Mouse (Mus musculus) thymus, adult 18-20 months (tissue): ENCODE results near the gene Smc3.
"Not testable (repeated sequence)": the region's sequence is repeated elsewhere in the genome, so short reads cannot be mapped to it uniquely, and the experiment has no call there.

Experiments
- DNase-seq, 2 experiments: peaks; one replicate each; pipeline ENCODE4 v3.0.0; 2022; ENCODE audit warnings: mixed read lengths in 2 of 2

Smc3 gene

DNA sequence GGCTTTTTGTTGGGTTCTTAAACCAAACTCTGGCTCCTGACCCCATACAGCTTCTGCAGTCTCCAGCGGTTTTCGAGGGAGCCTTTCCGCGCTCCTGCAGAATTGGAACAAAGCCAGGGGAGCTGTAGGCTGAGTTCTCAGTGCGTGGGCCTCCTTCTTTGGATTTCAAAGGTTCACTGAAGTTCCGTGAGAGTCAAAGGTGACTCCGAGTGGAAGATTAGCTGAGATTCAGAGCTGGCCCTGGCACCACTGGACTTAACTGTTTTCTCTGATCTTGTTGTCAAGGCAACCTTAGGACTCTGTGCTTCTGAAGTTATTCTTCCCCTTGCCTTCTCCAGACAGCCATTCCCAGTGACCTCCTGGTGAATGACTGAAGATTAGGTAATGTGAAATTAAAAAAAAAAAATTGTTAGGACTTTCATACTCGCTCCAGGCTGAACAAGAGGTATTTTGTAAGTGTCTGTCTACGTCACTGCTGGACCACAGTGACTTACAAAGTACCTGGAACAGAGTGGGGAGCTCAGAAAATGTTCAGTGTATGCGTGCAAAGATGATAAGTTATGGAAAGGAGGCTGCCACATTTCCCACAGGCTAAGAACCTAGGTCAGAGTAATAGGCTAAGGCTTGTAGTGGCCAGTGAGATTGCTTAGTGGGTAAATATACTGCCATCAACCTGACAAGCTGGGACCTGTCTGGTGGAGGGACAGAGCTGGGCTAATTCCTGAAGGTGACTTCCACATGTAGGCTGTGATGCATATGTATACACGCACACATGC is 23.0 kb upstream of the Smc3 start:
- DNase-seq: peak in 1 of 2 experiments; percentile 2

DNA sequence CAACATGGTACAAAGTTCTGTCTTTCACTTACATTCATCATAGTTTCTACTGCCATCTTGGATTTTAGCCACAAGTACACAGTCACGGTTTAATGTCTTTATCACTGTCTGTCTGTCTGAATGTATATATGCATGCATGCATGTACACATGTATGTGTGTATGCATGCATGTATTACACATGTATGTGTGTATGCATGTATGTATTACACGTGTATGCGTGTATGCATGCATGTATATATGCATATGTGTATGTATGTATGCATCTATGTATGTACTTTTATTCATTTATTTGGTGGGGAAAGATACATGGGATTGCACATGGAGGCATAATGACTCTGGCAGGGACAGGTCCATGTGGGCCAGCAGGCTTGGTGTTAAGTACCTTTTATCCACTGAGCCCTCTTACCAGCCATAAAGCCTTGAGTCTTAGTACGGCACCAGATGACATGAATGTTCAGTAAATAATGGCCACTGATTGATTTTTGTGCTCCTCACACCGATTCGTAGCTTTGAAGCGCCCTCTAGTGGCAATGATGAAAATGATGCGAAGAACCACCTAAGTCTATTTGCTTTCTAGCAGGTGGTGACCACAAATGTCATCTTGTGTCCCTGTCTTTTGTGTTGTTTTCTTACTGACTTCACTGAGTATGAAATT is 21.5 kb upstream of the Smc3 start:
- DNase-seq: peak in 1 of 2 experiments; percentile 41

DNA sequence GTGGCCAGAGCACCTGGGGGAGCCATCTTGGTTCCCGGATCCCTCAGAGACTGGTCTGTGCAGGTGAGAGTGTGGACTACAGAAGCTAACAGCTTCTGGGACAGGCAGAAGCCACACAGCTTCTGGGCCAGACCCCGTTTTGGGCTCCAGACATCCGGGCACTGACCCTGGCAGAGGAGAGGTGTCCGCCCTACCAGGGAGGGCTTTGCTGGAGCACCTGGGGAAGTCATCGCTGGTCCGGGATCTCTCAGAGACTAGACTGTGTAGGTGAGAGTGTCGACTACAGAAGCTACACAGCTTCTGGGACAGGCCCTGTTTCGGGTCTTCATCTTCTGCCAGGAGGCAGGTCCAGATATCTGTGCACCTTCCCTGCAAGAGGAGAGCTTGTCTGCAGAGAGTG is 19.9 kb upstream of the Smc3 start:
- DNase-seq: peak in 1 of 2 experiments; percentile 3

GRCm38 (mm10) chr19:53587686-53588085 is 12.5 kb upstream of the Smc3 start:
- not testable (repeated sequence) for DNase-seq

GRCm38 (mm10) chr19:53588968-53589367 is 11.2 kb upstream of the Smc3 start, which contains the start of gene Nutf2-ps1:
Nutf2-ps1 (minus strand) TSS chr19:53589068.
- not testable (repeated sequence) for DNase-seq

- no peak for DNase-seq
Observed at GRCm38 (mm10) chr19:53596723-53597474, 3.3 kb upstream of the Smc3 start.

DNA sequence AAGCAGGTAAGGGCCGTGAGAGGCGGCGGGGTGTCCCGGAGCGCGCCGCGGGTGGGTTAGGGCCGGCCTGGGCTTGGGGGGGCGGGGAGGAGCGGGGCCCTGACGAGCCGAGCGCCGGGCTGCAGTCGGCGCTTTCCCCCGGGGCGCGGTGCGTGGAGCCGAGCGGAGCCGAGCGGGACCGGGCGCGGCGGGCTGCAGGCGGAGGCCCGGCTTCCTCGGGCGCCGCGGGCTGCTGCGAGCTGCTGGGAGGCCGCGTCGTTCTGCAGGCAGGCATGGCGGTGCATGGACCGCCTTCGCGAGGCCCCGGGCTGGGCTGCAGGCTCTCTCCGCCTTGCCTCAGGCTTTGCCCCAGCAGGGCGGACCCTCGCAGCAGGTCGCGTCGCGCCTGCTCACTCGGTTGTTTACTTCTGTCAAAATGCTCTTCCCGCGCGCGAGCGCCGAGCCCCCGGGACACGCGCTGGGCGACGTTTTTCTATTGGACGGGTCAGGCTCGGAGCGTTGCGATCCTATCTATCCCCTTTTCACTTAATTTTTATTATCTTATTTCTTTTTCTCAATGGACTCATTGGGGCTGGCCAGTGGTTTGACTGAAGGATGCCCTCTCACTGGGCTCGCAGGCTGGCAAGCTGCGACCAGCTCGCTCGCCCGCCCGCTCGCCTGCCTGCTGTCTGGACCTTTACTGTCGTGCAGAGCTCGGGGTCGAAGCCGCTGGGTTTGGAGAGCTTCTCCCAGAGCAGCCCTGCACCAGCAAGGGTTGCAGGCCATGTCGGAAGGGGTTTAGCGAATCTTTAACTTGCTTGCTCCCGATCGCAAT is 558 bp downstream of the Smc3 start:
- DNase-seq: peak; percentile 58 to 68

DNA sequence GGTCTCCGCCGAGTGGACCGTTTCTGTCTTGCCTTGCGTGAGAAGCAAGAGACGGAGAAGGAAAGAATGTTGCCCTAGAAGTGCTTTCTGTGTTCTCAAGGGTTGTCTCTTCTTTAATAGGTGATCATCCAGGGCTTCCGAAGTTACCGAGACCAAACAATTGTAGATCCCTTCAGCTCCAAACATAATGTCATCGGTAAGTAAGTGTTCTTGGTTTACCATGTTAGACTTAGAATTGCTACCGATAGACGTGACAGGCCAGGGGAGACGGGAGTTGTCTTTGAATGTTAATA is 1.1 kb downstream of the Smc3 start:
- no peak for DNase-seq

GRCm38 (mm10) chr19:53608921-53609320 is 8.7 kb downstream of the Smc3 start:
- DNase-seq: no peak

DNA sequence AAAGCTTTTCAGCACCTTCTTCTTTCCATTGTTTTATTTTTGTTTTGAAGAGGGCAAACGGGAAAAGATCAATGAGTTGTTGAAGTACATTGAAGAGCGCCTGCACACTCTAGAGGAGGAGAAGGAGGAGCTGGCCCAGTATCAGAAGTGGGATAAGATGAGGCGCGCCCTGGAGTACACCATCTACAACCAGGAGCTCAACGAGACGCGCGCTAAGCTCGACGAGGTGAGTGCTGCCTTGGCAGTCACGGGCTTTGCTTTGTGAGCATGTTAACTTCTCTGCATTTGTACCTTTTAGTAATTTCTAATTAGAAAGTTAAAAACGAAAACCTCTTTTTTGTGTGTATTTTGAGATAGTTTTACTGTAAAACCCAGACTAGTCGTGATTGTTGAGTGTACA is 21.5 kb downstream of the Smc3 start:
- DNase-seq: no peak

DNA sequence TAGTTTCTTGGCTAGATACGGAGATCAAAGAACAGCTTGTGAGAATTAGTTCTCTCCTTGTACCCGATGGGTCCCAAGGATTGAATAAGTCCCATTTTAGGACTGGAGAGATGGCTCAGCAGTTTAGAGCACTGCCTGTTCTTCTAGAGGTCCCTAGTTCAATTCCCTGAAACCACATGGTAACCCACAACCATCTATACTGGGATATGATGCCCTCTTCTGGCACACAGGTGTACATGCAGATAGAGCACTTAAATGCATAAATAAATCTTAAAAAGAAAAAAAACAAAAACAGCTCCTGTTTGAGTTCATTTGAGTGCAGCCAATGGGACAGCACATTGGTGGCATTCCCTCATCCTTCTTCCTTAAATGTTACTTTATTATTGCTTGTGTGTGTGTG is 37.8 kb downstream of the Smc3 start:
- DNase-seq: no peak

DNA sequence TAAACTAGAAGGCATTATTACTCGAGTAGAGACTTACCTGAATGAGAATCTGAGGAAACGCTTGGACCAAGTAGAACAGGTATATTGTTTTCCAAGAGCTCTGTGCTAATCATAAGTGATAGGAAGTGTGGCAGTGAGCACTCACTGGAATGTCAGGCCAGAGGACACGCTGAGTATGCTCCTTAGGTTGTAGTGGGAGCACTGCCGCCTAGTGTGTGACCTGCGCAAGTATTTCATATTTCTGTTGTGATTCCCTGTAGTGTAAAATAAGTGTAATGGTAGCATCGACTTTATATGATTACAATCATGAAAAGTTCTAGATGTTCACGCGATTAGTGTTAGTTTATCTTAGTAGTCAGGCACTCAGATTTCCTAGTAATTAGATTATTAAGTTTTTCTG is 38.5 kb downstream of the Smc3 start:
- no peak for DNase-seq

- no peak for DNase-seq
Observed at GRCm38 (mm10) chr19:53644020-53644595, 43.9 kb downstream of the Smc3 start.

DNA sequence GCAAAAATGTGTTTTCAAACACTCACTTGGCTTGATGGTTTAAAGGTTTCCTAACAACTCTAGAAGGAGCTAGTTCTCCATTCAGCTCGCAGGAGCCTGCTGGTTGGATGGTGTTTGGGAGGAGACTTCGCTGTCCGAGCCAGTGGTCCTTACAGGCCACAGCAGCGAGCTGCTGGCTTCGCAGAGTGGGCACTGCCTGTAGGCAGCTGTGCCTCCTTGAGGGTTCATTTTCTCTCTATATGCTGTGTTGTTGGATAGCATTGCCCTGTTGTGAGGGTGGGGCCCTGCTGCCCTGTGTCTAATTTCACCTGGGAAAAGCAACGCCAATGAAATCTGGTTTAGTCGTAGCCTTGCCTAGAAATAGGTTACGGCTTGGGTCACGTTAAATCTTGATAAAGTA is 47.1 kb downstream of the Smc3 start:
- no peak for DNase-seq

DNA sequence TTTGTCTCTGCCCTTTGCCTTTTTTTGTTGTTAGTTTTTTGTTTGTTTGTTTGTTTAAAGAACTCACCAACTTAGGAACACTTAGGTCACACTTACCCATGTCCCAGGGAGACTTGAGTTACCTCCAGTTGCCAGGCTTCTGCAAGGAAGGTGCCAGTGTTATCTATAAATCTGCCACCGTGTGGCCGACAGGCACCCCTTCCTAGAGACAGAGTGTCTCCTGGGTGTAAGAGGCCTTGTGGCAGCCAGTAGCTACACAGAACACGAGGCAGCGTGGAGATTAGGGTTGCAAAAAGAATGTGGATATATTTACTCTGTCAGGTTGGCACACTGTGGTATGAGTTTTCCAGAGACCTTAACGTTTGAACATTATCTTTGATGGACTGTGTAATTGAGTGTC is 47.9 kb downstream of the Smc3 start:
- DNase-seq: no peak

- peak in 1 of 2 experiments; percentile 24 for DNase-seq
Observed at GRCm38 (mm10) chr19:53648802-53649236, 48.6 kb downstream of the Smc3 start.

GRCm38 (mm10) chr19:53649361-53649760 is 49.2 kb downstream of the Smc3 start:
- no peak for DNase-seq

DNA sequence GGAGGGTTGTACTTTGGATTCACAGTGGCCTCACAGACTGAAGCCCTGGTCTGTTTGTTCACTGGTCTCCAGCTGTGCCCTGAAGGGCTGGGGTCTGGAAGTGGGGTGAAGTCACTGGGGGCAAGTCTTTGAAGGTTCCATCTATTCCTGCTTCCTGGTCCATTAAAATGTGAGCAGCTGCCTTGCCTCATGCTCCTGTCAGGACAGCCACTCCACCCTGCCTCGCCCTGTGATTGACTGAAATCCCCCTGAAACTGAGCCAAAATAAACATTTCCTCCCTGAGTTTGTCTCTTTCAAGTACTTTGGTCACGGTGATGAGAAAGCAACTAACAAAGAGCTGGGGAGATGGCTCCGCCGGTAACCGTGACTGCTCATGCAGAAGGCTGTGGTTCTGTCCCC is 49.6 kb downstream of the Smc3 start:
- no peak for DNase-seq

DNA sequence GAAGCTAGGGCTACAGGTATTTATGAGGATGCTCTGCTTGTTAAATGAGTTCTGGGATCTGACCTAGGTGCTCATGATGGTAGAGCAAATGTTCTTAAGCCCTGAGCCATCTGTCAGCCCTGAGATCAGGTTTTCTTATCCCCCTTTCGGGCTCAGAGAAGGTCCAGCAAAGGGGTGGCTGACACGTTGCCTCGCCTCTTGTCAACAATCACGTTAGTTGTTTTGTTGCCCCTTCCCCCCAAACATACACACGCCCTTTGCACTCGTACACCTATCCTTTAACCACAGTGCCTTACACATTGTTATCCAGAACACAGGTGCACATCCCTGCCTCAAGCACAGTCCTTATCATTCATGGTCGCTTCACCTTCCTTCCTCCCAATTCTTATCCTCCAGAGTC is 50.7 kb downstream of the Smc3 start:
- no peak for DNase-seq

- no peak for DNase-seq
Observed at GRCm38 (mm10) chr19:53652267-53652666, 52.1 kb downstream of the Smc3 start.

- DNase-seq: no peak
Observed at GRCm38 (mm10) chr19:53653624-53654467, 53.6 kb downstream of the Smc3 start.

DNA sequence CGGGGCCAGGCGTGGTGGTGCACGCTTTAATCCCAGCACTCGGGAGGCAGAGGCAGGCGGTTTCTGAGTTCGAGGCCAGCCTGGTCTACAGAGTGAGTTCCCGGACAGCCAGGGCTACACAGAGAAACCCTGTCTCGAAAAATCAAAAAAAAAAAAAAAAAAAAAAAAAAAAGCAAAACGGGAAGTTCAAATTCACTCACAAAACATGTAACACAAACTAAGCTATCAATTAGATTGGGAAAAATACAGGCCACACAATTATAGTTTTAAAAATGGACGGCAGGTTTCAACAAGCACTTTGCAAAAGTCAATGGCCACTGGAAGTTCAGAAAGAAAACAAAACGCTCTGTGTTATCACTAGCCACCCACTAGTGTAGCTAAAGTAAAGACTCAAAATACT is 56.2 kb downstream of the Smc3 start:
- DNase-seq: not testable (repeated sequence)
